Mouse (Mus musculus): ENCODE results near the gene Morn1. TPM values are rescaled to one million over a fixed set of nuclear protein-coding genes. Genes with fewer than 3 reads are reported as not detected.

Gene Morn1
- polyA plus RNA-seq, 1 experiment, result 7.7 TPM

DNA sequence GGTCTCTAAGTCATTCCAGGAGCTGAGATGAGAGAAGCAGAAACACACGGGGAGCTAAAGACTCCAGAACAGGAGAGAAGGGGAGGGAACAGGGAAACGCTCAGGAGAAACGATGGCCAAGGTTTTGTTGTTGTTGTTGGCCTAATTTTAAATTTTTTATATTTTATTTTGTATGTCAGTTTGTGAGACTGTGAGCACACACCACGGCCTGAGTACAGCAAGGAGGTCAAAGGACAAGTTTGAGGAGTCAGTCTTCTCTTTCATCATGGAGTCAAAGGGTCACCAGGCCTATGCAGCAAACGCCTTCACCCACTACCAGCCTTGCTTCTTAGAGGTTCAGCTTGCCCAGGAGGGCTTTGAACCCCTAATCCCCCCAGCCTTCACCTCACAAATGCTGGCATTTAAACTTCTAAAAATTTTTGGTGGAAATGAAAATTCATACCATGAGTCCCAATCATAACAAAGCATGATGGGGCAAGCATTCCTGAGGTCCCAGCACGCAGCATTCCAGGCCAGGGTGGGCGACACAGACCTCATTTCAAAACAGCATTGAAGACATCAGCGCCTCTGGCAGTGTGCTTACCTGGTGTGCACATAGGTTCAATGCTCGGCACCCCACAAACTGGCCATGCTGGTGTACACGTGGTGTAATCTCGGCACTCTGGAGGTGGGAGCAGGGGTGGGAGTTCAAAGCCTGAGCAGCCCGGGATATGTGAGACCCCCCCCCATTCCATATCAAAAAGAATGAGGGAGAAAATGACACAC, 53.1 kb downstream of the Morn1 start:
- no peak for DNase-seq (ENCODE audit: low read depth)

DNA sequence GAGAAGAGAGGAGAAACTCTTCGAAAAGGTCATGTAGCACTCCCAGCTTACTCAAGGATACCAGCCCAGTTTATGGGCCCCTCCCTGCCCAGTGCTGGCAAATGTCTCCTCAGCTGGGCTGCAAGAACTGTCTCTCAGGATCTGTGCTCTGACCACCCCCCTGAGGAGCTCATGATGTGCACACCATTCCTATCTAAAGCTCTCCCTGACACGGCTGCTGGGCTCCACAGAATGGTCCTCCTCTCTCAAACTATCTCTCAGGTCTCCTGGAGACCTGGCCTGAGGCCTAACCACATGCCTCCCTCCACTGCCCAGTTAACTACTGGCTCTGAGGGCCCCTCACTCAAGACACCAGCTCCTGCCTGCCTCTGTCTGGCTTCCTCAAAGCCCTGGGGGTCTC, 53.8 kb downstream of the Morn1 start:
- DNase-seq (ENCODE audit: low read depth), result no peak

GRCm38 (mm10) chr4:155140795-155141265, 54.5 kb downstream of the Morn1 start:
- DNase-seq (ENCODE audit: low read depth), result no peak

- no peak for DNase-seq (ENCODE audit: low read depth)
These were observed 56.5 kb downstream of the Morn1 start for GRCm38 (mm10) chr4:155142836-155143235.

DNA sequence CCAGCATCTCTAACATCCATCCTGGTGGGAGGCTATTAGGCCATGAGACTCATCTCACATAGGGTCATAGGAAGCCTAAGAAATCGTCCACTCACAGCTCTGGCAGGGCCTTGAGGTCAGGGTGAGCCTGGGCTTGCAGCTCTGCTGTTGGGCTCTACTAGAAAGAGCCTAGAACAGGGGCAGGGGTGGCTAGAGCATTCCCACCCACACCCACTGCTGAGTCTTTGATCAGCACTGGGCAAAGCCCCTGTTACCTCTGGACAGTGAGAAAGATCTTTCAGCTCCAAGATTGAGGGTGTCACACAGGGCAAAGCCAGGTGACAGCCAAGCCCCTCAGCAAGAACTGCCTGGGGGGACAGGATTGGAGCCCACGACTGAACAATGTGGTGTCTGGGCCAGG, 57.0 kb downstream of the Morn1 start:
- DNase-seq (ENCODE audit: low read depth), result no peak

DNA sequence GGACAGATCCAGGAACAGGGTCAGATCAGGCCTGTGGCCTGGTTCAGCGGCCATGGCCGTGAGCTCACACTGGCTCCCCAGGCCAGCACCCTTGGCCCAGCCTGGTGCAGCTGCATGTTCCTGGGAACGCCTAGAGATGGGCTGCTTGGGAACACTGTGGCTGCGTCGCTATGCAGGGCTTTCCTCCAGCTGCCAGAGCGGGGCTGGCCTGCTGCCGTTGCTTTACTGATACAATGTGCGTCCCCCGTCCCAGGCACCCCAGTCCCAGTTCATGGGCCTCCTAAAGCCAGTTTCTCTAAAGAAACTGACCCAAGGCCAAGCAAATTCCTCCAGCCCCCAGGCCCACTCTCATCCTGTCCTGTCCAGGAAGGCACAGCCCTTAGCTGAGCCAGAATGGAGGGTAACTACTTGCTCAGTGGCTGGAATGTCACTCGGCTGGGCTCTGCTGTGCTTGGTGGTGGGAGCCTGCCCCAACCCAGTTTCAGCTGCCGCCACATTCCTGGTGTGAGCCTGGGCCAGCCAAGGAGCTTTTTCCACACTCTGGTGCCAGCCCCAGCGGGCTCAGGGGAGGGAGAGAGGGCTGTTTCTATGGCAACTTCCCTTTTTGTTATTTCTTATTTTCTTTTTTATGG, 57.6 kb downstream of the Morn1 start:
- no peak for DNase-seq (ENCODE audit: low read depth)

GRCm38 (mm10) chr4:155144548-155145180, 58.3 kb downstream of the Morn1 start:
- DNase-seq (ENCODE audit: low read depth), result no peak

DNA sequence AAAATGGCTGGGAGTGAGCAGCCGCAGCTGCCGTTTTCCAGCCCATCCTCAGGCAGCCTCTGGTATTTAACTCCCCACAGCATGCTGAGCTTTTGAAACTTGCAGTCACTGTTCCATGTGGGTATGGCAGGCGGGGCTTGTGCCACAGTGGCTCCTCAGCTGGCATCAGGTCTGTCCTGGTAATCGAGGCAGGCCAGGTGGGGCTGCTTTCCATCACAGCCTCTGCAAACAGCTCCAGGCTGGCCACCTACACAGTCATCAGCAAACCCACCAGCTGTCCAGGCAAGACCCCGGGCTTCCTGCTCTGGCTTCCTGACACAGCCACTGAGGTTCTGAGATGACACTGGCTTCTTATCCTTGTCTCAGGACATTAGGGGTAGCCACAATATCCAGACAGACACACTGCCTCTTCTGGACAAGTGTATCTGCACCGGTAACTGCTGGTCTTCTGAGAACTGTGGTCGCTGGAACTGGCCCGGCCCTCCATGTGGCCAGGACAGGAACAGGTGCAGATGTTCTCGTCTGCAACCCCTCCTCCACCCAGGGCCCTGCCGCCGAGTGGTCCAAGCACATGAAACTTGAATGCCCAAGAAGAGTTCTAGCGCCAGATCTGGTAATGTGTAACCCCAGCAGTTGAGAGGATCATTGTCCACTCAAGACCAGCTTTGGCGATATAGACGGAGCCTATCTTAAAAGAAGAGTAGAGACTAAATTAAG, 59.9 kb downstream of the Morn1 start:
- DNase-seq (ENCODE audit: low read depth), result no peak

- no peak for DNase-seq (ENCODE audit: low read depth)
These were observed 62.1 kb downstream of the Morn1 start for GRCm38 (mm10) chr4:155148453-155148852.

DNA sequence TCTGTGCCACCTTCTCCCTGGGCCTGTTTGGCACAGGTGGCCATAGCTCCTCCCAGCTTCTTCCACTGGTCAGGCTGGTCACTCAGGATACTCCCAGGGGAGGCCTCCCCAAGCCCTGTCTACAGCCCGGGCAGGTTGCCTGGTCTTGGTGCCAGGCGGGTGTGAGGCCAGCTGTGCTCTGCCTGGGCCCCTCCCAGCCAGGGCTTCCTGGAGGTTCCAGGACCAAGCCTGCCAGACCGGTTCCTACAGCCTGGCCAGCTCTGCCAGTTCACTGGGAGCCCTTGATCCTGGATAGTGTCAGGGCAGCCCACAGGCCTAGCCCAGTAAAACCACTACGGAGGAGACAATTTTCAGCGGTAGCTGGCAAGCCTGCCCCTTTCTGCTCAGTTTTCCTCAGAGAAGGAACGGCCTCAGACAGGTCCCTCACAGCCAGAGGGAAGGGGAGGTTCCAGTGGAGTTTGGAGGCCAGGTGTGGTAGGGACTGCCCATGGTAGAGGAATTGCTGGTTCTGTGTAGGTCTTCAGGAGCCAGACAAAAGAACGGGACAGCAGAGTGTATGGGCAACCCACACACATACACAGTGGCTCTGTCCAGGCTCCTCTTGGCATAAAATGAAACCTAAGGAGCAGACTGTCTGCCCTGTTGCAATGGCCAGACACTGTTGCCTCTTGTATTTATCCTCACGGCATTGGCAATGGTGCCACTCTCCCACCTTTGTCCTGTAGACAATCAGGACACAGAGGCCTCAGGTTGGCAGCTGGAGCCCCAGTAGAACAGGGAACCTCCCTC, 62.7 kb downstream of the Morn1 start:
- DNase-seq (ENCODE audit: low read depth), result peak; percentile 93

GRCm38 (mm10) chr4:155149941-155150275, 63.5 kb downstream of the Morn1 start:
- DNase-seq (ENCODE audit: low read depth), result no peak

- DNase-seq (ENCODE audit: low read depth), result no peak
These were observed 64.1 kb downstream of the Morn1 start for GRCm38 (mm10) chr4:155150276-155151113.

GRCm38 (mm10) chr4:155151221-155151788, 64.9 kb downstream of the Morn1 start:
- DNase-seq (ENCODE audit: low read depth), result no peak

DNA sequence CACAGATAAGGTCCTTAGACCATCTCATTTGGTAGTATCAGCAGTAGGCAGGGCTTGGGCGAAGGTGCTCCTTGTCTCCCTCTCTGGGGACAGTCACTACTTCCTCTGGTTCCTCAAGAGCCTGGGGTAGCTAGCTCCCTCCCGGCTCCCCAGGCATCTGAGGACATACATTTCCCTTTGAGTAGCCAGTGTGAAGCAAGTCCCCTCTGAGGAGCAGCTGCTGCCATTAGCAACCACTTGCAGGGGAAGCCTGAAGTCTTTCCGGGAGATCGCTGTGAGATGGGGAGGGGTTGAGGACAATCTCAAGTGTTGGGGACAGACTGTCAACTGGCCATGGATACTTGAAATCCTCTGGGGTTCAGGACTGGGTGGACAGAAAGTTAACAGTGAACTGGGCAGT, 65.5 kb downstream of the Morn1 start:
- DNase-seq (ENCODE audit: low read depth), result no peak

DNA sequence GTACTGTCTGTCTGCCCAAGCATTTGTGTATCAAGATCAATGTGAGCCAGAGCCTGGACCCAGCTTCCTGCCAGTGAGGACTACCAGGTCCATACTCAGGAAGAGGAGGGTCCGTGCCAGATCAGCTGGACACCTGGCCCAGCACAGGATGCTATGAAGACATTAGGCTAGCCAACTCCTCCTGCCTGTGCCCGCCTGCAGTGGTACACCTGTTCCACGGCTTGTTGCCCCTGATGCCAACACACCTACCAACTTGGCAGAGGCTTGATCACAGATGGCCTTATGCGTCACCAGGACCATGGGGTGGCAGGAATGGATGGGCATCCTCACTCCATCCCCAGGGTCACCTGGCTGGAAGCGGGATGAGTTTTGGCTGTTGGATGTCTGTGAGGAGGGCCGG, 66.1 kb downstream of the Morn1 start:
- DNase-seq (ENCODE audit: low read depth), result no peak

GRCm38 (mm10) chr4:155153389-155154072, 67.2 kb downstream of the Morn1 start:
- DNase-seq (ENCODE audit: low read depth), result no peak

GRCm38 (mm10) chr4:155154986-155155385, 68.6 kb downstream of the Morn1 start:
- DNase-seq (ENCODE audit: low read depth), result no peak

- no peak for DNase-seq (ENCODE audit: low read depth)
These were observed 70.4 kb downstream of the Morn1 start for GRCm38 (mm10) chr4:155156734-155157133.

DNA sequence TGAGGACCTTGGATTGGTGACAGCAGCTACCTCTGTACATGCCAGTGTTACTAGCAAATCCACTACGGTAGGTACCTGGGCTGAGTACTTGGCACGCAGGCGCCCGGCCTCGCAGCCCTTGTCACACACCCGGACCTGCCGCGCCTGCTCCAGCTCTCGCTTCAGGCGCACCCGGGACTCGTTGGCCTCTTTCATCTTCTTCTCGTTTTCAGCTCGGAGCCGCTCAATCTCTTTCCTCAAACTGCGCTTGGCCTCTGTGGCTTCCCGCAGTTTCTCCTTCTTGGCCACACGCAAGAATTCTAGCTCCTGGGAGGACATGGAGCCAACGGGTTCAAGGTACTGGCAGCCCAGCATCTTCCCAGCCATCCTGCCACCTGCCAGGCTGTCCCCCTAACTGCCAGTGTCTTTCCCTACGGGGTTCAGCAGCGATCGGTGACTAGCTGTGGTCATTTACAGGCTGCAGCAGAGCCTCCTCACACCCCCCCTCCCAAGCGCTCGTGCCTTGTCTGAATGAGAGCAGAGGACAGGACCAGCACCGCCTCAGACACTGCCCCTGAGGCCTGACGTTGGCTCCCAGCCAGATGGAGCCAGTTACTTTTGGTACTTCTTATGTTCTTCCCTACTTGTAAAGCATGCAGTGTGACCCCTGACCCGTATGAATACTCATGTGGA, 71.6 kb downstream of the Morn1 start:
- DNase-seq (ENCODE audit: low read depth), result no peak
